Mouse (Mus musculus) forebrain, embryonic 15.5 days (tissue): ENCODE measurements around the gene Spata16. TPM values are rescaled to one million over a fixed set of nuclear protein-coding genes. Genes with fewer than 3 reads are reported as not detected.

Source experiments
- ATAC-seq: fragments of 200-750 bp; cut with Nextera tagmentation; replicated peaks from 2 replicates; pipeline ENCODE4 v1.8.0; 2017; ENCODE audit warnings: mild to moderate bottlenecking, moderate TSS enrichment, moderate library complexity
- H3K27ac ChIP-seq: fragments of 300-500 bp; sonication (generic); replicated peaks from 2 replicates; pipeline ENCODE4 v1.5.1; 2015; ENCODE audit warnings: mild to moderate bottlenecking, inconsistent platforms
- H3K27me3 ChIP-seq: fragments of 300-500 bp; sonication (generic); 2 replicates; pipeline ENCODE4 v1.6.1; 2015; ENCODE audit warnings: inconsistent platforms
- H3K36me3 ChIP-seq: fragments of 300-500 bp; sonication (generic); 2 replicates; pipeline ENCODE4 v1.6.1; 2015; ENCODE audit warnings: mild to moderate bottlenecking, inconsistent platforms
- H3K4me1 ChIP-seq: fragments of 300-500 bp; sonication (generic); 2 replicates; pipeline ENCODE4 v1.6.1; 2015; ENCODE audit warnings: inconsistent platforms
- H3K4me2 ChIP-seq: fragments of 300-500 bp; sonication (generic); replicated peaks from 2 replicates; pipeline ENCODE4 v1.6.1; 2015; ENCODE audit warnings: mild to moderate bottlenecking, inconsistent platforms
- H3K4me3 ChIP-seq: fragments of 300-500 bp; sonication (generic); 2 replicates; pipeline ENCODE4 v1.5.1; 2015; ENCODE audit warnings: mild to moderate bottlenecking, inconsistent platforms
- H3K9ac ChIP-seq: fragments of 300-500 bp; sonication (generic); replicated peaks from 2 replicates; pipeline ENCODE4 v1.6.1; 2015; ENCODE audit warnings: mild to moderate bottlenecking, inconsistent platforms
- H3K9me3 ChIP-seq: fragments of 300-500 bp; sonication (generic); 2 replicates; pipeline ENCODE4 v1.6.1; 2016; ENCODE audit warnings: inconsistent platforms
- WGBS: fragments of 180-500 bp; shearing (Covaris S2); methylation state at CpG from one replicate; pipeline ENCODE4 v1.1.7; 2015; ENCODE audit warnings: mixed read lengths; 5-methylcytosine and 5-hydroxymethylcytosine counted together
- polyA plus RNA-seq: library from polyadenylated mRNA; unstranded; fragments of >200 nt; fragmentation: Nextera tagmentation; extraction: Ambion mirVana; gene quantifications from 2 replicates; pipeline ENCODE4 v1.2.1, GENCODE M21; 2015

Spata16 gene
- polyA plus RNA-seq, 1 experiment from 2014 or later: not detected

DNA sequence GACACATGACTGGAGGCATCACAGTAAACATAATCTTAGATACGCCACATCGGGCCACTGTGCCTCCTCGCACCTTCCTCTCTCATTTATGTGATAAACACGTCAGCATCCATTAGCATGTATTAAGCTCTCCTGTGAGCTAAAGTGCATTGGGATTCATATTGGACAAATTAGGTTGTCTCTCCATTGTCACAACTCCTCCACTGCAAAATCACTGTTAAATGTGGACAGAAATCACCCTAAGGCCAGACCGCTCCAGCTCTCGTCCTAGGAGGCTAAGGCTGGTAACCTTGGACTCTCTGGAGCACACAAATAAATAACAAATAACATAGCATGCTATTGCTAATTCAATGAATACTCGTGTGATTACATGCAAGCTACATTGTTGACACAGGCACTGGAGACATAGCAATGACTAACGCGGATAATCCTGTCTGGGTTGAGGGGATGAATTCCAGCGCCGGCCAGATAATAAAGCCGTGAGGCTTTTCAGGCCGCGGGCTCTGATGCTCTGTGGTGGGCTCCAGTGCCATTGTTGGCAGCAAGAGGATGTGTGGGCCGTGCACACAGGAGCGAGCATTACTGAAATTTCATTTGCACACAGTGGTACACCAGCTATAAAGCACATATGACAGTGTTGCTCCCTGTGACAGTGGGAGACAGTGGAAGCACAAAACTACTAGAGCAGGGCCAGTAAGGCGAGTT lies 197.8 kb downstream of the Spata16 start:
- H3K27me3 ChIP-seq: no peaks in the 10 kb centered on the region
- no peaks in the 10 kb centered on the region for H3K9me3 ChIP-seq
- peaks cover 22% of the 10 kb centered on the region for H3K4me1 ChIP-seq
- peak; percentile 54 for ATAC-seq
- H3K36me3 ChIP-seq: no peaks in the 10 kb centered on the region
- 42% methylated on average over 17 of the region's 17 CpGs for WGBS
- H3K9ac ChIP-seq: no peak overlapping the region
- 0 out of 2 replicates have a peak overlapping the region, but pooled peaks have one; percentile 33 for H3K27ac ChIP-seq
- no peak overlapping the region for H3K4me3 ChIP-seq
- no peak overlapping the region for H3K4me2 ChIP-seq

DNA sequence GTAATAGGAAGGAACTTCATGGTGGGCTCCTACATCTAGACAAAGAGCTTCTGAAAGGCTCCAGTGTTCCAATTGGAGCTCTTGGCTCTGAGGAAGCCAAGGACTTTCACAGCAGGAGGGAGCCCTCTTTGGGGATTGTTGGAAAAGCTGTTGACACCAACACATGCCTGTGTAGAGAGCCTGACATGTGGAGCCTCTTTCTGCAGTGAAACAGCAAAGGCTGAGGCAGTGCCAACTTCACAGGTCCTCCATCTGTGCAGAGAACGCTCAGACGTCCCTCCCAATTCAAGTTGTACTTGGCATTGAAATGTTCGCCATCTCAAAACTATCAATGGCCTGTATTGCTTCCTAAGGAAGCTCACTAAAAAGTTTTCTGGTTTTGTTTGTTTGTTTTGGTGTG lies 207.6 kb downstream of the Spata16 start:
- peaks cover 6% of the 10 kb centered on the region for H3K4me1 ChIP-seq
- no peaks in the 10 kb centered on the region for H3K9me3 ChIP-seq
- 38% methylated on average over 3 of the region's 3 CpGs for WGBS
- ATAC-seq: peak; percentile 94
- H3K4me2 ChIP-seq: no peak overlapping the region
- no peak overlapping the region for H3K9ac ChIP-seq
- no peak overlapping the region for H3K4me3 ChIP-seq
- no peaks in the 10 kb centered on the region for H3K27me3 ChIP-seq
- H3K36me3 ChIP-seq: no peaks in the 10 kb centered on the region
- H3K27ac ChIP-seq: peak overlapping the region; percentile 64

DNA sequence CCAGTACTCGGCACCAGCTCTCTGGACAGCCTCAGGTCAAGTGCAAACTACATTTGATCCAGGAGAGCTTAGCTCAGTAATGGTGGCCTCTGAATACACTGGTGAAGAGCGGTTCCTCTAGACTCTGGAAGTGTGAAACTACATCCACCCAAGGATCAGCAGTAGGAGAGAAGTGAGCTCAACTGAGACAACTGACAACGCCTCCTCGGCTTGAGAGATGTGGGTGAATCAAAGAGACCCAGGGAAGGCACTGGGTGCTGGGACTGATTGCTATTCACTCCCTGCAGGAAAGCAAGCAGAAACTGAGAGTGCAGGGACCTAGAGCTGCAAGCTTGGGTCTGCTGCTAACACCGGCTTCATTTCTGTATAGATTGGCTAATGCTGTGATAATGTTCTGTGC lies 210.5 kb downstream of the Spata16 start:
- ATAC-seq: no peak
- Histone ChIP-seq H3K4me1 (peaks cover 23% of the 10 kb centered on the region), H3K27ac (0 out of 2 replicates have a peak overlapping the region, but pooled peaks have one; percentile 2), H3K4me2 (no peak overlapping the region), H3K36me3 (no peaks in the 10 kb centered on the region), H3K9me3 (no peaks in the 10 kb centered on the region), H3K9ac (no peak overlapping the region), H3K27me3 (no peaks in the 10 kb centered on the region), H3K4me3 (no peak overlapping the region)
- WGBS: 76% methylated on average over 5 of the region's 5 CpGs

- H3K27ac ChIP-seq: peak overlapping the region; percentile 79
Observed at GRCm38 (mm10) chr3:26850207-26850606, 212.8 kb downstream of the Spata16 start.

DNA sequence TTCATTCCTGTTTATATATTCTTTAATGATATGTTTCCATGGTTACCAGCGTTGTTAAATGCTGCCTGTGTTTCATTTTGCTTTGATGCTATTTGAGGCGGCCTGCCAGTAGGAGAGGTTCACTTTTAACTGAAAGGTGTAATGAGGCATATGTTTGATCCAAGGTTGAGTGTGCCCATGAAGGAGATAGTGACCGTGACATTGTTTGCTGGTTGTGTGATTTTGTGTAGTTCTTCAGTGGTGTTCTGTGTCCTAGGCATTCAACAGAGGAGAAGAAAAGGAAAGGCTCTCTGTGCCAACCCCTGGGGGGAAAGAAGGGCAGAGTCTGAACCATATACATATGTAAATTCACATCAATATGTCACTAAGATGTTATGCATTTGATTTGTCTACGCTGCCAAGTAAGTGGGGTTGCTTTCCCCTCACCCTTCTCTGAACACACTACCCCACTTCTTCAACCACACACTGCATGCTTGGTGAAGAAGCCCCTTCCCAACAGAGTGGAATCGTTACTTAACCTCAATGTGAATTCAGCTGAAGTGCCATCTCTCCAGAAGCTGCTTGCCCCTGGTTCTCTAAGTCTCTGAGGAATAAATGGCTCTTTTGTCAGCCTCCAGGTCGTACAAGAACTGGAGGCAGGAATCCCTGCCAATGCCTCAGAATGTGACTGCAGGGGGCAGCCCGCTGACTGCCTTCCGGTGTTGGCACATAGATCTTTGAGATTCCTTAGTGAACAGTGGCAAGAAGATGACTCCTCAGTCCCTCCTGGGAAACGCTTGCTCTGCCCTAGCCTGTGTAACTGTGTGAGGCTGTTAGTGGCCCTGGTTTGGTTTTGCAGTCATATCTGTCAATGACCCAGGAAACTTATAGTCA lies 213.5 kb downstream of the Spata16 start:
- 15% methylated on average over 9 of the region's 9 CpGs for WGBS
- no peaks in the 10 kb centered on the region for H3K36me3 ChIP-seq
- H3K4me3 ChIP-seq: no peak overlapping the region
- H3K27ac ChIP-seq: peak overlapping the region; percentile 82
- H3K27me3 ChIP-seq: no peaks in the 10 kb centered on the region
- peaks cover 17% of the 10 kb centered on the region for H3K4me1 ChIP-seq
- no peak overlapping the region for H3K4me2 ChIP-seq
- H3K9me3 ChIP-seq: no peaks in the 10 kb centered on the region
- peak; percentile 83 for ATAC-seq
- H3K9ac ChIP-seq: no peak overlapping the region

More at GRCm38 (mm10) chr3:26850207-26850606, 212.8 kb downstream of the Spata16 start:
- H3K36me3 ChIP-seq: no peaks in the 10 kb centered on the region
- H3K4me2 ChIP-seq: no peak overlapping the region
- H3K4me3 ChIP-seq: no peak overlapping the region
- H3K9me3 ChIP-seq: no peaks in the 10 kb centered on the region
- H3K4me1 ChIP-seq: peaks cover 23% of the 10 kb centered on the region
- H3K27me3 ChIP-seq: no peaks in the 10 kb centered on the region
- ATAC-seq: no peak
- H3K9ac ChIP-seq: no peak overlapping the region

DNA sequence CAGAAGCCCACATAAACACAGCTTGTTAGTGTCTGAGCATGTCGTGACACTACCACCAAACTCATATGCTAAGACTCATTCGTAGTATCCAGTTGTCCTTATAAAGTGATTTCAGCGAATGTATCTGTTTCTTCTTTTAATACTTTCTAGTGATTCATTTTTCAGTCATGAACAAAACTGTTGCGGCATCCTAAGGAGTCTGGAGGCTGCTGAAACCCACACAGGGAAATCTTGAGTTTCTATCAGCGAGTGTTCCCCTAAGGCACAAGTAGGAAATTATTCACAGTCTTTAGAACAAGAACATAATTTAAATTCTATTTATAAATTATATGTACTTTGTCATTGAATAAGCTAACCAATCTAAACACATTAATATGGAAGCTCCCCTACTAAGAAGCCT lies 216.1 kb downstream of the Spata16 start:
- 92% methylated on average over 5 of the region's 5 CpGs for WGBS
- ATAC-seq: no peak
- Histone ChIP-seq H3K27me3 (no peaks in the 10 kb centered on the region), H3K4me2 (no peak overlapping the region), H3K36me3 (no peaks in the 10 kb centered on the region), H3K9me3 (no peaks in the 10 kb centered on the region), H3K4me1 (peaks cover 17% of the 10 kb centered on the region), H3K27ac (no peak overlapping the region), H3K4me3 (no peak overlapping the region), H3K9ac (no peak overlapping the region)

GRCm38 (mm10) chr3:26874706-26875105 lies 237.3 kb downstream of the Spata16 start:
- Histone ChIP-seq H3K4me1 (peaks cover 3% of the 10 kb centered on the region; the same call in 1 of the 2 replicates), H3K4me3 (no peak overlapping the region), H3K4me2 (no peak overlapping the region), H3K27me3 (no peaks in the 10 kb centered on the region), H3K27ac (peak overlapping the region; percentile 78), H3K36me3 (no peaks in the 10 kb centered on the region), H3K9me3 (no peaks in the 10 kb centered on the region), H3K9ac (no peak overlapping the region)
- peak; percentile 83 for ATAC-seq
- WGBS: 48% methylated on average over 2 of the region's 2 CpGs

DNA sequence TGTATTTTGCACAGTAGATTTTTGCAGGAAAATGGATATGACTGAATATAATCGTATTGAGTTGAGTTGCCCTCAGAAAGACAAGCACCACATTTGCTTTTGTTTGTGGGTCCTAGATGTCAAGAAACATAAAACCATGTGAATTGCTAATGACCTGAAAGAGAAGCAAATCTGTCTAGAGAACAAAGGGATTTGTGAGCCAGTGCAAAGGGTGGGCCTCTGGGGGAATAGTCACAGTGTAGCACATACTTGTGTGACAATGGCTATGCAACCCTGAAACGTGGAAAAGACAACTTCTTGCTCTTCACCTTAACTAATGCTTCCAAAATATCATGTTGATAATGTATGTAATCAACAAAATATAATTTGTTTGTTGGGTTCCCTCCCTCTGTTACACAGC lies 239.9 kb downstream of the Spata16 start:
- Histone ChIP-seq H3K9ac (no peak overlapping the region), H3K27me3 (no peaks in the 10 kb centered on the region), H3K4me2 (no peak overlapping the region), H3K4me1 (peaks cover 3% of the 10 kb centered on the region; the same call in 1 of the 2 replicates), H3K27ac (no peak overlapping the region), H3K4me3 (no peak overlapping the region), H3K36me3 (no peaks in the 10 kb centered on the region), H3K9me3 (no peaks in the 10 kb centered on the region)
- 44% methylated on average over 2 of the region's 2 CpGs for WGBS
- ATAC-seq: no peak

DNA sequence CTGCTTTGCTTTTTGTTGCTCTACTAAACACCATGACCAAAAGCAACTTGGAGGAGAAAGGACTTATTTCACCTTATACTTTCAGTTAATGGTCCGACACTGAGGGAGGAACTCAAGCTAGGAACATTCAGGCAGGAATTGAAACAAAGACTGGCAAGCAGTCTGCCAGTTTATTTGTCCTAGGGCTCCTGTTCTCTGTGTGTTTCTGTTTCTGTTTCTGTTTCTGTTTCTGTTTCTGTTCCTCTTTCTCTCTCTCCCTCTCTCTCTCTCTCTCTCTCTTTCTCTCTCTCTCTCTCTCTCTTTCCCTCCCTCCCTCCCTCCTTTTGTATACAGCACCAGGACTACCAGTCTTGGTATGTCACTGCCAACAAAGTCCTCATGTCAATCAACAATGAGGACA lies 279.2 kb downstream of the Spata16 start:
- ATAC-seq: no peak
- no peak overlapping the region for H3K4me3 ChIP-seq
- H3K27me3 ChIP-seq: no peaks in the 10 kb centered on the region
- no peak overlapping the region for H3K4me2 ChIP-seq
- 83% methylated on average over 1 of the region's 1 CpGs for WGBS
- H3K4me1 ChIP-seq: 0 out of 2 replicates have a peak, but pooled peaks cover 2% of the 10 kb centered on the region
- H3K36me3 ChIP-seq: no peaks in the 10 kb centered on the region
- H3K9ac ChIP-seq: no peak overlapping the region
- H3K9me3 ChIP-seq: no peaks in the 10 kb centered on the region
- no peak overlapping the region for H3K27ac ChIP-seq

GRCm38 (mm10) chr3:26920986-26921385 lies 283.6 kb downstream of the Spata16 start:
- no peaks in the 10 kb centered on the region for H3K36me3 ChIP-seq
- no peak overlapping the region for H3K27ac ChIP-seq
- 22% methylated on average over 7 of the region's 7 CpGs for WGBS
- no peak overlapping the region for H3K4me3 ChIP-seq
- H3K9me3 ChIP-seq: no peaks in the 10 kb centered on the region
- no peaks in the 10 kb centered on the region for H3K4me1 ChIP-seq
- no peak for ATAC-seq
- no peaks in the 10 kb centered on the region for H3K27me3 ChIP-seq
- no peak overlapping the region for H3K9ac ChIP-seq
- H3K4me2 ChIP-seq: no peak overlapping the region

GRCm38 (mm10) chr3:26921576-26921975 lies 284.2 kb downstream of the Spata16 start:
- Histone ChIP-seq H3K4me1 (no peaks in the 10 kb centered on the region), H3K4me2 (no peak overlapping the region), H3K36me3 (no peaks in the 10 kb centered on the region), H3K4me3 (no peak overlapping the region), H3K27ac (no peak overlapping the region), H3K9ac (no peak overlapping the region), H3K9me3 (no peaks in the 10 kb centered on the region), H3K27me3 (no peaks in the 10 kb centered on the region)
- 93% methylated on average over 2 of the region's 2 CpGs for WGBS
- no peak for ATAC-seq

DNA sequence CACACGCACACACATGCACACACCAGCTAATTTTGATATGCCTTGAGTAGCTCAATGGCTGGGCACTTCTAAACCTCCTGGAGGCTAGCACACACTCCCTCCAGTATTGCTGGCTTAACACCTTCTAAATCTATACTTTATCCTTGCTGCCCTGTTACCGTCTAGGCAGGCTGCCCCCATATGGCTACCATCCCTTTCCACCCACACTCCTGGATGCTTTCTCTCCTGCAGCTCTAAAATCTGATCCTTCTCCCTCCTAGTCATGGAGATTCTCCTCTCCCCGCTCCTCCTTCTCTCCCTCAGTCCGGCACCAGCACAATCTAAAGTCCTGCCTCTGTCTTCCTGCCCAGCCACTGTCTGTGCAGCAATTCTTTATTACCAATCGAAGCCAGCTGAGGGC lies 286.0 kb downstream of the Spata16 start:
- H3K27ac ChIP-seq: no peak overlapping the region
- H3K36me3 ChIP-seq: no peaks in the 10 kb centered on the region
- no peak for ATAC-seq
- no peak overlapping the region for H3K4me3 ChIP-seq
- no peaks in the 10 kb centered on the region for H3K4me1 ChIP-seq
- no peaks in the 10 kb centered on the region for H3K9me3 ChIP-seq
- H3K27me3 ChIP-seq: no peaks in the 10 kb centered on the region
- no peak overlapping the region for H3K4me2 ChIP-seq
- H3K9ac ChIP-seq: no peak overlapping the region
- WGBS: 84% methylated on average over 5 of the region's 5 CpGs
